Mouse (Mus musculus): ENCODE data around the gene B4galt1.

The B4galt1 gene

GRCm38 (mm10) chr4:40774279-40775259 is 79.2 kb downstream of the B4galt1 start:
- DNase-seq: peak; percentile 83

- DNase-seq: no peak
Observed at GRCm38 (mm10) chr4:40759876-40760275, 93.9 kb downstream of the B4galt1 start.

- DNase-seq: peak; percentile 99
Observed at GRCm38 (mm10) chr4:40757780-40758420, 95.9 kb downstream of the B4galt1 start, which contains the start of gene Smu1. Gene Smu1 (minus strand): TSS chr4:40757923.

- peak; percentile 48 for DNase-seq
Observed at GRCm38 (mm10) chr4:40757157-40757779, 96.5 kb downstream of the B4galt1 start.
